Mouse (Mus musculus): ENCODE data around the gene Myocd.

Myocd gene

GRCm38 (mm10) chr11:65214954-65215629 is 54.7 kb downstream of the Myocd start:
- peak; percentile 60 for DNase-seq (ENCODE audit: low read depth, low spot score)

- DNase-seq (ENCODE audit: low read depth, low spot score) = no peak
These were observed 56.0 kb downstream of the Myocd start for GRCm38 (mm10) chr11:65213806-65214205.

DNA sequence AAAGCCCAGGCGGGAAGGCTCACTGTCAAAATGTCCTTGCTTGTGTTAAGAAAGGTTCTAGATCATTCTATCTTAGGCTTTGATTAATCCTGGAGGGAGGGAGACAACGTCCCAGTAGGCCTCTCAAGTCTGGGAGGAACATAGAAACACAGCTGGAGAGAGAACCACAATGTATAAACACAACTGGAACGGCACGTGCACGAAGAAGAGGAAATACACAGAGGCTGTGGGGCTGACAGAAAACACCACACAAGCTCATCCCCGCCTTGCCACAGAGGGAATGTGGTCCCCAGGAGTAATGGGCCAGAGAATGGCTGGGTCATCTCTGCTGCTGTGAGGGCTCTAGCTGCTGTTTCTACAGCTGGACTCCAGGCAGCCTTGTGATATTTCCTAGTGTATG is 58.1 kb downstream of the Myocd start:
- DNase-seq (ENCODE audit: low read depth, low spot score) = no peak

- no peak for DNase-seq (ENCODE audit: low read depth, low spot score)
These were observed 60.3 kb downstream of the Myocd start for GRCm38 (mm10) chr11:65209441-65209840.

GRCm38 (mm10) chr11:65205306-65205705 is 64.5 kb downstream of the Myocd start:
- DNase-seq (ENCODE audit: low read depth, low spot score) = no peak

DNA sequence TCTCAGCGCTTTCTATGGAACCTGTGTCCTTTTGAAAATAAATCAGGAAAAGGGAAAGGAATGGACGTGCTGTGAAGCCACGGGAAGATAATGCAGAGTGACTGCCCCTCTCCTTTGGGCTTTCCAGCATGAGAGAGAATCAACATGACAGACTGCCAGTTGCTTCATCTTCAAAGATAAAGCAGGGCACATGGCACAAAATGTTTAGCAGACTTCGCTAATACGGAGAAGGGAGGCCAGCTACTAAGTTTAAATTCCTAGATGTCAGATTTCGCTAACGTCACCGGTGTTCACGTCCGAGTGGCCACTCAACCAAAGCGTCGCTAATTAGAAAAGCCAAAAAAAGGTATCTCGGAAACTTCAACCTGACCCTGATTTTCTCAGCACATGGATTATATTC is 65.1 kb downstream of the Myocd start:
- no peak for DNase-seq (ENCODE audit: low read depth, low spot score)

GRCm38 (mm10) chr11:65203020-65203419 is 66.8 kb downstream of the Myocd start:
- DNase-seq (ENCODE audit: low read depth, low spot score) = no peak

DNA sequence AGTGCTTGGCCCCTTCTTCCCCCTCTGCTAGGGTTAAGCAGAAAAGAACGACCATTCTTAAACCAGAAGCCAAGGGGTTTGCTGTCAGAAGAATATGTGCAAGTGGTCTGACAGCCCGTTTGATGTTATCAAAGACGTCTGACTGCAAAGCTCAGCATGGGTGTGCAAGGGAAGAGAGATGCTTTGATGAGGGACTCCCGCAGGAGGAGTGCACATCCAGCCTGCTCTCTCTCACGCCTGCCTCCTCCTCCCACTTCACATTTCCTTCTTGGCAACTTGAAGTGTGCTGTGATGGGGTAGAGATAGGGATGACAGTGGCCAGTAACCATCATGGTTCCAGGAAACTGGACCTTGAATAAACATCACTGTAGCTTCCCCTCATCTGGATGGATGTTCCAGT is 67.6 kb downstream of the Myocd start:
- DNase-seq (ENCODE audit: low read depth, low spot score) = no peak

DNA sequence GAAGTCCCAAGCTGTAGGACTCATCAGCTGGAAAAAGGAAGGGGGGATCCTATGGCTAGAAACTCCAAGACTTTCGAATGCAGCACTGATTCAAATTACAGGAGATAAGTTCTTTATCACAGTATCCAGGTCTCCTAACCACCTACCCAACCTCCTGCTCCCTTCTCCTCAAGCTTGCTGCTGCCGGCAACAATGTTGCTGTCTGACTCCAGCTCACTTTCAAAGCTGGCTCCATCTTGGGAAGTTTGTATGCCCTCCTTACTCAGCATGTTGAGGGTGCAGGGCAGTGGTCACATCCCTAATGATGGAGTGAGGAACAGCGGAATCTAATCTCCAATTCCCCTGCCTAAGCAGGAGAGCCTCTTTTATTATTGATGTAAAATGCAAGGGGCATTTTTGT is 71.8 kb downstream of the Myocd start:
- no peak for DNase-seq (ENCODE audit: low read depth, low spot score)

- DNase-seq (ENCODE audit: low read depth, low spot score) = peak; percentile 78
These were observed 72.5 kb downstream of the Myocd start for GRCm38 (mm10) chr11:65197280-65197679.

- DNase-seq (ENCODE audit: low read depth, low spot score) = no peak
These were observed 82.8 kb downstream of the Myocd start for GRCm38 (mm10) chr11:65186974-65187373.

GRCm38 (mm10) chr11:65185114-65185513 is 84.7 kb downstream of the Myocd start:
- DNase-seq (ENCODE audit: low read depth, low spot score) = no peak

- no peak for DNase-seq (ENCODE audit: low read depth, low spot score)
These were observed 99.6 kb downstream of the Myocd start for GRCm38 (mm10) chr11:65170121-65170750.

DNA sequence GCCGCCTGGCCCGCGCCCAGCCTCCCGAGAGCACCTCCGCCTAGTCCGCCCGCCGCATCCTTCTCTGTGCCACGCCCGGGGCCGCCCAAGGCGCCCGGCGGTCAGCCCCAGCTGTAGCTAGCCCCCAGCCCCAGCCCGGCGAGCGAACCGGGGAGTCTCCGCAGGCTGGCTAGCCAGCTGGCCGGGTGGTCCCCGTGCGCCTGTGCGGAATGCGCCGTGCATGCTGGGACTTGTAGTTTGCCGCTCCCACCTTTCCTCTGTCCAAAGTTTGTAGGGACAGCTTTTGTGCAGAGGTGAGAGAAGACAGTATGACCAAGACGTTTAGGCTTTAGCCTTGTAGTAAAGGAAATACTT is 107.0 kb downstream of the Myocd start, which contains the start of gene Arhgap44:
Arhgap44 (minus strand) TSS at position 195 of the 354 bp plus-strand sequence.
- DNase-seq (ENCODE audit: low read depth, low spot score) = peak; percentile 60

DNA sequence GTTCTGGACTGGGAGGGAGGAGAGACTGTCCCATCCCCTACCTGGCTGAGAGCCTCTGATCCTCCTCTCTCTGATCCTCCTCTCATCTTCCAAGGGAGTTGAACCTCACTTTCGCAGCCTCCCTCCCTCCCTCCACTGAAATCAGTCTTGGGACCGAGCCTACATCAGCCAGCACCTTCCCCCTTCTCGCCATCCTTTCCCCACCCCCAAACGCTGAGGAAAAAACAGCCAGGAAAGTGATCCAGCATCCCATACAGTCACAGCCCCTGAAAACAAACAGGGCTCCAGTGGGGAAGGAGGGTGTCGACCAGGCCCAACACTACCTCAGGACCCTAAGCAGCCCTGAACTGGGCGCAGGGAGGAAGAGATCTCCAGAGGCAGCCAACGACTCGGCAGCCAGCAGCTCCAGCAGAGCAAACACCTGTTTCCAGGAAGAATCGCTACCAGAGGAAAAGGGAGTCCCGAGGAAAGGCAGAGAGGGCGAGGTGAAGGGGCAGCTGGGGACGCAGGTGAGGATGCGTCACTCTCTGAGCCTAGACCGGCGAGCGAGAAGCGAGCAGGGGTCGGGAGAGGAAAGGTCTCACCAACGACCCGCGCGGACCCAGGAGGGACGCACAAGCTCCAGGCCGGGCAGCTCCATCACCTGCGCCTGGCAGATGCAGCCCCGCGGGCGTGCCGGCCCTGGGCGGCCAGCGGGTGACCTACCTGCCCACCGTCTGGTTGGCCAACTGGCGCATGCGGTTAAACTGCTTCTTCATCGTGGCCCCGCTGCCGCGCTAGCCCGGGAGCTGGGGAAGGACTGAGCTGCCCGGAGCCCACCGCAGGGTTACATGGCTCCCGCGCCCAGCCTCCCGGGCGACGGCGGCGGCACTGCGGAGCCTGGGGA is 107.7 kb downstream of the Myocd start:
- DNase-seq (ENCODE audit: low read depth, low spot score) = peak; percentile 2

- DNase-seq (ENCODE audit: low read depth, low spot score) = no peak
These were observed 108.6 kb downstream of the Myocd start for GRCm38 (mm10) chr11:65160991-65161880.

- DNase-seq (ENCODE audit: low read depth, low spot score) = no peak
These were observed 110.0 kb downstream of the Myocd start, which contains the start of gene 1700086D15Rik for GRCm38 (mm10) chr11:65159791-65160190. 1700086D15Rik (minus strand) TSS chr11:65159891.

DNA sequence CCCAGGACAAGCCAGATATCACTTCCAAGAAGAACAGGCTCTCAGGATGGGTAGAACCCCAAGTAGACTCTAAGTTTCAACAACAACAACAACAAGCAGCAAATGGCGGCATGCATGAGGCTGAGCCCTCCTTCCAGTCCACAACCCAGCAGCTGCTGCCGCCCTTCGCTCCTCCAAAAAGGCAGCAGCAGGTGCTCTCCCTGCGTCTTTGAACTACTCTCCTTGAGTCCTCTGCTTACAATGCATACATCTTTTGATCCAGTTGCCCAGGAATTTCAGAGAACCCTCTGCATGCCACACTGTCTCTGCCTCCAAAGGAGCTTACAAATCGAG is 111.2 kb downstream of the Myocd start:
- no peak for DNase-seq (ENCODE audit: low read depth, low spot score)

DNA sequence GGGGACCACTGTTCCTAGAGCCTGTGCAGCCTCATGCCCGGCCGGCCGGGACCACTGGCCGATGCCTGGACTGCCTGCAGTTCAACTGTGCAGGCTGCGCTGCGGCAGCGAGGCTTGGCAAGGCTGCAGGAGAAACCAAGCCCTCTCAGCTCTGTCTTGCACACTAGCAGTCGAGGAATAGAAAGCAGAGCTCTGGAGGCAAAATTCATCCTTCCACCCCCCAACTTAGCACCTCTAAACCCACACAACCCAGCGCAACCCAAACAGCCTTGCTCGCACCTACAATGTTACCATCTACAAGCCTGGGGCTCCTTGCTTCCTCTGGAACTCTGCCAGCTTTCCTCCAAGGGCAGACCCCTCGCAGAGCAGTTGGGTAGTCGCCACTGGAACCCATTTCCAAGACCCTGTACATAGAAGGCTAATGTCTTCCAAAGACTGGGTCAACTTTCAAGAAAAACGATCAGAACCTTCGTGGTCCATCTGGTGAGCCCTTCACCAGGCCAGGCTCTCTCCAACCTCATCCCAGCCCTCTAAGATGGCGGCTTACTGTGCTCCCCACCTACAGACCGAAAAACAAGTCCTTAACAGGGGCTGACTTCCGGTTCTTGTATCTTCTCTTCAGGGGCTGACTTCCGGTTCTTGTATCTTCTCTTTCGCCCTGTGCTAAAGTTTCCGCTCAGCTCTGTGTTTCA is 111.7 kb downstream of the Myocd start:
- DNase-seq (ENCODE audit: low read depth, low spot score) = no peak

- DNase-seq (ENCODE audit: low read depth, low spot score) = no peak
These were observed 116.8 kb downstream of the Myocd start for GRCm38 (mm10) chr11:65153006-65153405.

- no peak for DNase-seq (ENCODE audit: low read depth, low spot score)
These were observed 121.3 kb downstream of the Myocd start for GRCm38 (mm10) chr11:65148441-65148840.
